ENCODE assay signal across 11 mouse cellular contexts in genomic region chr7:136342211-136342799, GRCm38 (mm10).
DNase-seq lines count a peak whose midpoint lies in the region; ATAC-seq and TF ChIP-seq lines count a peak whose summit lies in the region.
"Had no signal": no experiment of that assay in that cellular context is flagged by ENCODE, and none has a peak within 500 bp of the region (broad histone marks: within the 10 kb centered on the region; RNA-seq: fewer than 3 reads in every experiment).

No protein-coding gene starts in this region.

- no peaks in the 10 kb centered on the region for H3K36me3 ChIP-seq in intestine, embryonic 14.5 days (ENCODE audit: control insufficient read depth, insufficient read depth, low read length)
- no peaks in the 10 kb centered on the region for H3K36me3 ChIP-seq in intestine, postnatal 0 days (ENCODE audit: control insufficient read depth, insufficient read depth)
- no peaks in the 10 kb centered on the region for H3K36me3 ChIP-seq in embryonic facial prominence, embryonic 13.5 days
- no peaks in the 10 kb centered on the region for H3K36me3 ChIP-seq in hindbrain, embryonic 11.5 days (ENCODE audit: control insufficient read depth, insufficient read depth, low read length)
- H3K36me3 ChIP-seq in midbrain, embryonic 14.5 days (ENCODE audit: control insufficient read depth, insufficient read depth, low read length): no peaks in the 10 kb centered on the region

- no peak overlapping the region for H3K9ac ChIP-seq in intestine, embryonic 14.5 days (ENCODE audit: low read length)
- no peak overlapping the region for H3K9ac ChIP-seq in intestine, postnatal 0 days (ENCODE audit: low read depth, low read length)
- no peak overlapping the region for H3K9ac ChIP-seq in embryonic facial prominence, embryonic 13.5 days
- no peak overlapping the region for H3K9ac ChIP-seq in hindbrain, embryonic 11.5 days (ENCODE audit: low read depth, low read length)
- peak overlapping the region; percentile 20; the same call in 1 of the 2 replicates for H3K9ac ChIP-seq in midbrain, embryonic 14.5 days (replicated peaks; ENCODE audit: low read length)

- no peak for ATAC-seq in intestine, embryonic 14.5 days (replicated peaks; ENCODE audit: low FRiP score, low TSS enrichment, low read depth)
- ATAC-seq in intestine, postnatal 0 days: no peak
- no peak for ATAC-seq in embryonic facial prominence, embryonic 13.5 days (ENCODE audit: insufficient number of reproducible peaks, insufficient read depth, low FRiP score, low TSS enrichment, low read depth)
- no peak for ATAC-seq in hindbrain, embryonic 11.5 days (ENCODE audit: low FRiP score)
- 0 out of 2 replicates have a peak, but pooled peaks have one; percentile 43 for ATAC-seq in midbrain, embryonic 14.5 days (ENCODE audit: low FRiP score, low TSS enrichment)

- no peak for DNase-seq in intestine, embryonic 14.5 days (ENCODE audit: low spot score)
- peak; percentile 34 for DNase-seq in hindbrain, embryonic 11.5 days (ENCODE audit: low spot score)
- DNase-seq in midbrain, embryonic 14.5 days: peak; percentile 54
- DNase-seq in thymus, postnatal 10 days (ENCODE audit: low spot score in 2 of 2): no peak
- no peak for DNase-seq in cerebellum, adult 9-11 months
- no peak for DNase-seq in right cerebral cortex, postnatal 10 days (ENCODE audit: low spot score in 2 of 2)
- DNase-seq: gastrocnemius, postnatal 36 days; thymus, postnatal 4 days had no signal

- WGBS in intestine, embryonic 14.5 days: 47% methylated on average over 10 of the region's 10 CpGs
- WGBS in intestine, postnatal 0 days: 54% methylated on average over 10 of the region's 10 CpGs
- WGBS in embryonic facial prominence, embryonic 13.5 days: 7% methylated on average over 10 of the region's 10 CpGs
- WGBS in hindbrain, embryonic 11.5 days: 36% methylated on average over 10 of the region's 10 CpGs
- 31% methylated on average over 10 of the region's 10 CpGs for WGBS in midbrain, embryonic 14.5 days

- peaks cover 22% of the 10 kb centered on the region for H3K4me1 ChIP-seq in intestine, embryonic 14.5 days (replicated peaks; ENCODE audit: control insufficient read depth, insufficient read depth, low read length)
- H3K4me1 ChIP-seq in intestine, postnatal 0 days (replicated peaks; ENCODE audit: control insufficient read depth, insufficient read depth, low read length): 0 out of 2 replicates have a peak, but pooled peaks cover 4% of the 10 kb centered on the region
- H3K4me1 ChIP-seq in embryonic facial prominence, embryonic 13.5 days: peaks cover 33% of the 10 kb centered on the region
- 0 out of 2 replicates have a peak, but pooled peaks cover 3% of the 10 kb centered on the region for H3K4me1 ChIP-seq in hindbrain, embryonic 11.5 days (replicated peaks; ENCODE audit: control insufficient read depth, insufficient read depth, low read length)
- peaks cover 32% of the 10 kb centered on the region for H3K4me1 ChIP-seq in midbrain, embryonic 14.5 days (ENCODE audit: control insufficient read depth, insufficient read depth, low read length)
- H3K4me1 ChIP-seq: megakaryocyte, embryonic 14.5 days had no signal

- TF ChIP-seq CTCF in intestine, postnatal 0 days (IDR thresholded peaks at IDR 0.05; ENCODE audit: low read depth): no peak

- no peak overlapping the region for H3K4me2 ChIP-seq in intestine, embryonic 14.5 days (ENCODE audit: low read length)
- no peak overlapping the region for H3K4me2 ChIP-seq in intestine, postnatal 0 days (replicated peaks; ENCODE audit: low read depth)
- peak overlapping the region; percentile 37 for H3K4me2 ChIP-seq in embryonic facial prominence, embryonic 13.5 days
- H3K4me2 ChIP-seq in hindbrain, embryonic 11.5 days (replicated peaks; ENCODE audit: low read depth, low read length): no peak overlapping the region; the same call in 1 of the 2 replicates
- 0 out of 2 replicates have a peak overlapping the region, but pooled peaks have one; percentile 3 for H3K4me2 ChIP-seq in midbrain, embryonic 14.5 days (ENCODE audit: low read length)

- no peaks in the 10 kb centered on the region for H3K9me3 ChIP-seq in intestine, embryonic 14.5 days (ENCODE audit: control insufficient read depth, low read length)
- no peaks in the 10 kb centered on the region for H3K9me3 ChIP-seq in intestine, postnatal 0 days (ENCODE audit: control insufficient read depth)
- no peaks in the 10 kb centered on the region for H3K9me3 ChIP-seq in embryonic facial prominence, embryonic 13.5 days
- no peaks in the 10 kb centered on the region for H3K9me3 ChIP-seq in hindbrain, embryonic 11.5 days (ENCODE audit: control insufficient read depth, low read length)
- no peaks in the 10 kb centered on the region for H3K9me3 ChIP-seq in midbrain, embryonic 14.5 days (ENCODE audit: control insufficient read depth, low read length)

- peak overlapping the region; percentile 39 for H3K27ac ChIP-seq in intestine, embryonic 14.5 days (ENCODE audit: low read depth)
- H3K27ac ChIP-seq in intestine, postnatal 0 days (ENCODE audit: low read depth, low read length): no peak overlapping the region
- peak overlapping the region; percentile 70 for H3K27ac ChIP-seq in embryonic facial prominence, embryonic 13.5 days
- peak overlapping the region; percentile 1 for H3K27ac ChIP-seq in hindbrain, embryonic 11.5 days (ENCODE audit: low read depth, low read length)
- peak overlapping the region; percentile 75 for H3K27ac ChIP-seq in midbrain, embryonic 14.5 days (replicated peaks; ENCODE audit: low read depth, low read length)

- no peaks in the 10 kb centered on the region for H3K27me3 ChIP-seq in intestine, embryonic 14.5 days (replicated peaks; ENCODE audit: control insufficient read depth, insufficient read depth, low read length)
- no peaks in the 10 kb centered on the region for H3K27me3 ChIP-seq in intestine, postnatal 0 days (replicated peaks; ENCODE audit: control insufficient read depth, insufficient read depth, low read length)
- H3K27me3 ChIP-seq in embryonic facial prominence, embryonic 13.5 days: peaks cover 21% of the 10 kb centered on the region
- H3K27me3 ChIP-seq in hindbrain, embryonic 11.5 days (ENCODE audit: control insufficient read depth, insufficient read depth, low read length): no peaks in the 10 kb centered on the region
- H3K27me3 ChIP-seq in midbrain, embryonic 14.5 days (ENCODE audit: control insufficient read depth, insufficient read depth, low read length): no peaks in the 10 kb centered on the region
- H3K27me3 ChIP-seq: megakaryocyte, embryonic 14.5 days had no signal

- no peak overlapping the region for H3K4me3 ChIP-seq in intestine, embryonic 14.5 days (ENCODE audit: low read depth, low read length)
- H3K4me3 ChIP-seq in intestine, postnatal 0 days (ENCODE audit: low read depth, low read length): no peak overlapping the region
- no peak overlapping the region for H3K4me3 ChIP-seq in embryonic facial prominence, embryonic 13.5 days
- H3K4me3 ChIP-seq in hindbrain, embryonic 11.5 days (ENCODE audit: low read depth, low read length): no peak overlapping the region
- H3K4me3 ChIP-seq in midbrain, embryonic 14.5 days (replicated peaks; ENCODE audit: low read depth, low read length): no peak overlapping the region
- H3K4me3 ChIP-seq: megakaryocyte, embryonic 14.5 days had no signal

Comparison
In these comparisons a context has a peak if more than half of its experiments do, and no peak if none do; other contexts are left out.
1. DNase-seq: peak in hindbrain, embryonic 11.5 days (single experiment) and midbrain, embryonic 14.5 days (single experiment); none in intestine, embryonic 14.5 days (single experiment), thymus, postnatal 10 days (0 of 2), cerebellum, adult 9-11 months (single experiment) and right cerebral cortex, postnatal 10 days (0 of 2).
2. H3K4me2 ChIP-seq: peak in embryonic facial prominence, embryonic 13.5 days (single experiment) and midbrain, embryonic 14.5 days (single experiment); none in intestine, embryonic 14.5 days (single experiment), intestine, postnatal 0 days (single experiment) and hindbrain, embryonic 11.5 days (single experiment).